Mouse (Mus musculus): Measurements from ENCODE around the gene Slc37a3.

DNA sequence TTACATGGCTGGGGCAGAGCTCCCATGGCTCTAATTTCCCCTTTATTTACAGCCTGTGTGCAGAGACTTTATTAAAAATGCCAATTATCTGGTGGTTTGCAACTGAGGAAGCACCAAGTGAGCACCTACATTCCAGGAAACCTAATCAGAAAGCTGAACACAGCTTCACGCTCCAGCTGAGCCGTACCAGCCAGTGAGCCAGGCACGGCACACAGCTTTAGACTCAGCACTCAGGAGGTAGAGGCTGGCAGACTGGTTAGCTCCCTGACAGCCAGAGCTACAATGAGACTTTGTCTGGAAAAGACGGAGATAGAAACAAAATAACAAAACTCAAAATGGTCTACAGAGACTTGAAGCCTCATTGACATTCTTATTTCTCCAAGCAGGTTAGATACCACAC, 18.0 kb upstream of the Slc37a3 start:
- TF ChIP-seq CTCF (IDR thresholded peaks at IDR 0.05; ENCODE audit: low read depth) (no peak), EP300 (IDR thresholded peaks at IDR 0.05; ENCODE audit: low read depth) (no peak)

Measured in liver, embryonic 14.5 days (tissue).